Mouse (Mus musculus) liver, adult (tissue): ENCODE data around the gene Ubald1.

Experiments used
- GATA4 ChIP-seq: IDR thresholded peaks from 2 replicates; pipeline ENCODE4 v1.6.1; 2014; ENCODE audit warnings: mild to moderate bottlenecking, low read length; ENCODE audit not compliant: insufficient replicate concordance

Gene Ubald1

DNA sequence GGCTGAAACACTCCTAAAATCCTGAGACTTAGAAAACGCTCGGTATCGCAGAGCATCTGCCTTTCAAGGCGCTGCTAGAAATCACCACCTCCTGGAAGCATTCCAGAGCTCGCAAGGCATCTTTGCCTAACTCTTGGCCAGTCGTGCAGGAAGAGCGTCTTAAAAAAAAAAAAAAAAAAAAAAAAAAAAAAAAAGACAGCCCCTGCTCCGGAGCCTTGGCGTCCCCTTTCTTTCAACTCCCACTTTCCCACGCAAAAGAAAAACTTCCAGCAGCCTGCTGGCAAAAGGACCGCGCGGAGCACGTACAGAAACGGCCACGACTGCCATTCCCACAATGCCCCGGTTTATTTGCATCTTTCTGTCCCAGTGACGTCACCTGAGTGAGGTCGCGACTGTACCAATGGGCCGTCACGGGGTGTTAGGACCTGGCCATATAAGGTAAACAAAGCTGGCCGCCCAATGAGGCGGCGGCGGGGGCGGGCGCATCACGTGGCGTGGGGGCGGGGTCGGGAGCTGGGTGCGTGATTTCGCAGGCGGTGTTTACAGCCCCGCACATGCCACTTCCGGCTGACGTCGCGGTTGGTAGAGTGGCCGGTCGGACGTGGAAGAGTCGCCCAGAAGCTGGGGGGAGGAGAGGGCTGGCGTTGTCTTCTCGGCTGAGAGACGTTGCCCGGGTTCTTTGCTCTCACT, at the start of gene Ubald1:
Gene Ubald1, minus strand, starts transcription at position 180 of the 690 bp plus-strand sequence.
- TF ChIP-seq GATA4: no peak

DNA sequence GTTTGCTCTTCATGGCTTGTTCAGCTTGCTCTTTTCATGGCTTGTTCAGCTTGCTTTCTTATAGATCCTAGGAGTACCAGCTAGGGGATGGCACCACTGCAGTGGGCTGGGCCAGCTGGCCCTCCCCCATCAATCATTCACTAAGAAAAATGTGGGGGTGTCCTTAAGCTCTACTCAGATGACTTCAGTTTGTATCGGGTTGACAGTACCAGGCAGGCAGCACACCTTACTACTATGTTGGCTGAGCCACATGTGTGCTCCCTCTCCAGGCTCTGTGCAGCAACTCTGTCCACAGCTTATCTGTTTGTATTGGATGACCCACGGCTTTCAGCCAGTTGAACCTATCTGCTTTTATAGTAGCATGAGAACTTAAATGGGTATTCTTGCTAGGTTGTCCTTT, 48.4 kb upstream of the Ubald1 start:
- TF ChIP-seq GATA4: no peak

DNA sequence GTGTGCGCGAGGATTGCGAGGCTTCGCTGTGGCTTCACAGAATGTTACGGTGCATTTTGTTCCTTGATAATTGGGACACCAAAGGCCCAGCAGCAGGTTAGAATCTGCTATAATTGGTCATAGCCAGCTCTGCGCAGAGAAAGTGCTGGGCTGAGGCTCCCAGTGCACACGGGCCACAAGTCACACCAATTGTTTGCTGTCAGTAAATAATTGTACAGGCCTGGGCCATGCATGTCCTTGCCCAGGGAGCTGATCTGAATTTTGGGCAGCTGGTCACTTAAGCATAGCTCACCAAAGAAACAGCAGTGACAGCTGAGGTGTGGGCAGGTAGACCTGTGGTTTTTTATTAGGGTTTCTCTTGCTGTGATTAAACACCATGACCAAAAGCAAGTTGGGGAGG, 47.9 kb upstream of the Ubald1 start:
- no peak for TF ChIP-seq GATA4

DNA sequence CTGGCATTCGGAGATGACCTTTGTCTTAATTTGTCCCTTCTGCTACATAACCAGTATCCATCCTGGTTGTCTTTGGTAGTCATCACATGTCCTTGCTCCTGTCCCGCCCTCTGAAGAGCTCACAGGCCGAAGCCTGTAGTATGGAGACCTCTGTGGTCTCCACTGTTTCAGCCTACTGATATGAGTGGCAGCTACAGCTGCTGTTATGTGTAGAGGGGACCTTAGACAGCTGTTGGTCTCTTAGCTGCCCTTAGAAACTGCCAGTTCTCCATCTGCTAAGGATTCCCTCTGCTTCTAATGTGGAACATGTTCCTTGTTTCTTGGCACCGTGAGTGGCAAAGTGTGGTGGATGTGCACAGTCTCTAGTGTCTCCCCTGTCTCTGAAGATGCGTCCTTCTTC, 43.9 kb upstream of the Ubald1 start:
- TF ChIP-seq GATA4: no peak

DNA sequence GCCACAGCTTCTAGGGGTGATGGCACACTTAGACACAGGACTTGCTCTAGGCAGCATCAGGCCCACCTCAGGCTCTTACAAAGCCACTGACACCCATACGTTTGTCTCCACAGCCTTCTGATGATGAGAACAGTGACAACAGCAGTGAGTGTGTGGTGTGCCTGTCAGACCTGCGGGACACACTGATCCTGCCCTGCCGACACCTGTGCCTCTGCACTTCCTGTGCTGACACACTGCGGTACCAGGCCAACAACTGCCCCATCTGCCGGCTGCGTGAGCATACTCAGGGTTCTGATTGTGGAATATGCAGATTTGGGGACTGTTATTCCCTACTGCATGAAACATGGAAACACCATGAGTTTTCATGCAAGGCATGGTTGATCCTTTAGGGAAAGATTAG, 42.4 kb upstream of the Ubald1 start:
- TF ChIP-seq GATA4: no peak

DNA sequence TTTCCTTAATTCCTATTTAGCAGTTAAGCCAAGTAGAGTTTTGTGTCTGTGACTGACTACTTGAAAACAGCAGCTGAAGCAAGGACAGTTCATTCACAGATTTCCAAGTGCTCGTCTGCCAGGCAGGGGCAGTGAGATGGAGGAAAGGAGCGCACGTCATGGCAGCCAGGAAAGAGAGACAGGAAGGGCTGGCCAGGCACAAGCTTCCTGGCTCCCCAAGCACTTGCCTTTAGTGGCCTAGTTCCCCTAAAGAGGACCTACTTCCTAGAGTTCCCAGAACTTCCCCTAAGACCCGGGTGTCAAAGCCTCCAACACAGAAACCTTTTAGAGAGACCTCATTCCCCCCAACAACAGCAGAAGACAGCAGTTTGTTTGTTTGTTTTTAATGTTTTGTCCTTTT, 40.4 kb upstream of the Ubald1 start:
- TF ChIP-seq GATA4: no peak

DNA sequence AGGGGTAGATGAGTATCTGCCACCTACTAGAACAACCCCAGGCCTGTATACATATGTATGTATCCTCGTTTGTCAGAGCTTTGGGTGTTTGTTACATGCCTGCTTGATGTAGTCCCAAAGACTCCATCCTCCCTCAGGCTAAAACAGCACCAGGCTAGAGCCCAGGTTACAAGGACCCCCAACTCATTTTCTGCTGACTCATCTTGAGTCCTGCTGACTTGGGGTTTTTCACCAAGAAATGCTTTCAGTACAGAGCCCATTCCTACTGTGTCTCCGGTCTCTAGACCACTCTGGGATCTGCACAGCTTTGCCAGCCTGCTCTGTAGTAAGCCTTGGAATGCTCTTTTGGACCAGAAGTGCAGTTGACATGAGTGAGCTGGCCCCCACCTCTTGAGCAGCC, 36.5 kb upstream of the Ubald1 start:
- no peak for TF ChIP-seq GATA4

DNA sequence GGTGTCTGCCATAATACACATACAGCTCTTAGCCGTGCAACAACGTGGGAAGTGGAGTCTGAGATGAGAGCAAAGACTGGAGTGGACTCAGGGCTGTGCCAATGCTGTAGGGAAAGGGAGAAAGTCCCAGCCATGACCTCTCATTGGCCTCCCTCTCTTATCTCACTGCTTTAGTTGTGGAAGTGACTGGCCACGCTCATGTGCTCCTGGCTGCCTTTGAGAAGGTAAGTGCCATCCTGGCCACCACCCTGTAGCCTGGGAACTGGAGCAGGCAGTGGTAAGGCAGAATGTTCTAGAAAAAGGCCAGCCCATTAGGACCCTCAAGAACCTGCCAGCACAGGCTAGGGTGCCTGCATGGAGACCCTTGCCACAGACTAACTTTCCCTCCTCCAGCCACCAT, 35.8 kb upstream of the Ubald1 start:
- no peak for TF ChIP-seq GATA4

DNA sequence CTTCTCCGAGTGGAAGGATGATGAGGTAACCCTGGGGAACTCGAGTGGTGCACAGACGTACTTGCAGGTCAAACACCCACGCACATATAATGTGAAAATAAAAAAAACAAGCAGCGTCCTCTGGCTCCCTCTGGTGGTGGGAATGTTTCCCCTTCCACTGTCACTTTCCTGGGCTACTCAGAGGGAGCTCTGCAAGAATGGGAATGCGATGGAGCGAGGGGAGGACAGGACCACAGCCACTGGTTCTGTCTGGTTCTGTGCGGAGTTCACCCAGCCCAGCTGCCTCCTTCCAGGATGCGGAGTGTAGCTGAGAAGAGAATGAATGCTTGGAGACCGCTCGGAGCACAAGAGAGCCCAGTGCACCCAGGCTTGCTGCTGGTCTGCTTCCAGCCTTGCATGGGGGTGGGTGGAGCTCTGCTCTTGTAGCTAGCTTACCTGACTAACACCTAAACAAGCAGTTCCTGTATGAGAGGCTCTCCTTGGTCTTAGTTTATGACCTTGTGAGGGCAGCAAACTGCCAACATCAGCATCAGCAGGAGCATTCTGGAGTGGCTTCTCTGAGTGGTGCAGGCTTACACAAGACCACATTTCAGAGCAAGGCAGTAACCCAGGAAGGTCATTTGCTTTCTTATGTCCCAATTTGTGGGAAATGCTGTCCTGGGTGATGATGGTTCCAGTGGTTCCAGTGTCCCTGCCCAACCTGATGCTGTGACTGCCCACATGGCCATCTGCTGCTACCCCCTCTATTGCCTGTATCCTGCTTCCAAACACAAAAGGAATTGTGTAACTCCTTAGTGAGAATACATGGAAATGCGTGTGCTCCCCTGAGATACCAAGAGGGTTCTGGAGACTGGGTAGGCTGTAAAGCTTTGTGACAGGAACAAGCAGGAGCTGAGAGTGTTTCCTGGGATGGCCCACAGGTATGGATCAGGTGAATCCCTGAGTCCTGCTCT, 33.9 kb upstream of the Ubald1 start:
- no peak for TF ChIP-seq GATA4

DNA sequence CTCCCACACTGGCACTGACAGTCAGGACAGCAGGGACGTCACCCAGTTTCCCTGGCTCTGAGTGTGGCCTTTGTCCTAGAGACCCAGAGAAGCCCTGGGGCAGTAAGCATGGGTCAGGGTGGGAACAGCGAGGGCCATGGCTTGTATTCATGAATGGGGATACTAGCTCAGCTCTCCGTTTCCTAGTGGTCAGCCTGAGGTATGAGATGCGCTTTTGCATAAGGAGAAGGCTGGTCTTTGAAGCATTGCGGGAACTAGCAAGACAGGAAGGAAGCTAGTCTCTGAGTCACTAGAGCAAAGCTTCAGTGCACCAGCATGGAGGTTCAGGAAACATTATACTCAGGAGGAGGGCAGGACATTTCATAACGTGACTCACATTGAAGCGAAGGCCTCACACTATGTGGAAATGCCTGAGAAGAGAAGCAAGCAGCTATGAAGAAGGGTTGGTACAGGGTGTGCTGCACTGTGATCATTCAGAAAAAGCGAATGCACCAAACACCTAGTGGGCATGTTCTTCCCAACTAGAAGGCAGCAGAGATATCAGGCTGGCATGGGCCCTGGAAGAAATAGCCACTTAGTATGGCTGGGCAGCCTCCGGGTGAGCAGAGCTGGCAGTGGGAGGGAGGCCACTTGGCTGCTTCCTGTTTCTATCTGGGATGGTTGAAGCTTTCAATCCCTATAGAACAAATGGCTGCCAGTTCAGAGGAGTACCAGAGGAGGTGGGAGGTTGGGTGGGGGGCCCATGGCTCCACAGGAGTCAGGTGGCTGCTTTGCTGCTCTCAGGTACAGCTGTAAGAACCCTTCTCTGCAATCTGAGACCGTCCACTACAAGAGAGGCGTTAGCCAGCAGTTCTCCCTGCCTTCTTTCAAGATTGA, 33.0 kb upstream of the Ubald1 start:
- TF ChIP-seq GATA4: no peak

DNA sequence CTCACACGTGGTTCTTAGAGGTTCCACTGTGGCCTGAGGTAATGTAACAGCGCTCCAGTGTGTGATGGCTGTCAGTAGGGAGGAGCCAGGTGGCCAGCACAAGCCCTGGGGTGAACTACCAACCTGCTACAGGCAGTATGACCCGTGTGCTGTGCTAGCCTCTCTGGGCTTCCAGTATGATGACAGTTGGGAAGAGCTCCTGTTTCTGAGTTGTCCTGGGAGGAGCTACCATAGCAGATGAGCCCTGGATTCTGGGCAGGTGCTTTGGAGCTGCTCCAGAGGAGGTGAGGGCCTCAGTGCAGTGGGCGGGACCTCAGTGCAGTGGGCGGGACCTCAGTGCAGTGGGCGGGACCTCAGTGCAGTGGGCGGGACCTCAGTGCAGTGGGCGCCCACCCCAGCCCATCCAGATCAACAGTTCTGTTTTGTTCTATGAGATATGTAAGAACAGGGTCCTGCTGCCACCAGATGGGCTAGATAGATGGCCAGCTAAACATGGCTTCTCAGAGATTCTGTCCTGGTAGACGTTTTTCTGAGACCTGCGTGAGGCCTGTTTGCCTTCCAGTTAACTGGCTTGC, 32.0 kb upstream of the Ubald1 start:
- no peak for TF ChIP-seq GATA4

DNA sequence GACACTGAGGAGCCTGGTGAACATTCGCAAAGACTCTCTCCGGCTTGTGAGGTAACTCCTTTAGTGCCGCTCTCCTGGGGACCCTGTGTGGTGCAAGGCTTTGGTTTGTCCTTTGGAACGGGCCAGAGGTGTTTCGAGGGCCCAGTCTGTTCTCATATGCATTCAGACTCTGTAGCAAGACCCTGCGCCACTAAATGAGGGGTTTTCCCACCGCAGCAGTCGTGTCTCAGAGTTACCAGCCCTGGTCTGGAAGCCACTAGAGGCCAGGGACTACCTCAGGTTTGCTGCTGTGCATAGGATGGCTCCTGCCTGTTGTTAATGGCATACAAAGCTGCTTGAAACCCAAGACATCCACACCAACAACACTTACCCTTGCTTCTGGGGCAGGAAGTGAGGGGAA, 30.6 kb upstream of the Ubald1 start:
- no peak for TF ChIP-seq GATA4

DNA sequence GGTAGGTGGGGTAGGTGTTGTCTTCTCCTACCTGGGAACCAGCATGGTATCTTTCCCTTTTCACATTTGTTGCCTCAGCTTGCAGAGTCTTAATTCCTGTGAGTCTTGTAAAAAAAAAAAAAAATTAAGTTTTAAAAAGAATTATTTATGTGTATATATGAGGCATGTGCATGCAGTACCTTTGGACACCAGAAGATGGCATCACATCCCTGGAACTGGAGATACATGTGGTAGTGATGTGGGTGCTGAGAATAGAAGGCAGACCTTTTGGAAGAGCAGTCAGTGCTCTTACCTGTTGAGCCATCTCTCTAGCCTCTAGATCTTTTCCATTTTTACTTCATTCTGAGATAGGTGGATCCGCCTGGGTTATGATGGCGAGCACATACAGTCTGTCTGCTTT, 29.6 kb upstream of the Ubald1 start:
- TF ChIP-seq GATA4: no peak

DNA sequence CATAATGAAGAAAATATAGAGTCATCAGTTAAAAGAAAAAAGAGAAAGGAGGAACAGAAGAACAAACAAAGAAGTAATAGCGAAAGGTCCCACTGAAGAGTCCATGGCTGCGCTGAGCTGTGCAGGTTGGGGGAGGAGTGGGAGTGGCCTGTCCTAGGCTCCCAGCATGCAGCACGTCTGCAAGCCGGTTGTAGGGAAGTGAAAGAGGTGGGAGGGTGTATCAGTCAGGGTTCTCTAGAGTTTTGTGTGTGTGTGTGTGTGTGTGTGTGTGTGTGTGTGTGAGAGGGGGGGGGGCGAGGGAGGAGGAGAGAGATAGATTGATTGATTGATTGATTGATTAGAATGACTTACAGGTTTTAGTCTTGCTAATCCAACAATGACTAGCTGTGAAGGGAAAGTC, 27.9 kb upstream of the Ubald1 start:
- no peak for TF ChIP-seq GATA4

DNA sequence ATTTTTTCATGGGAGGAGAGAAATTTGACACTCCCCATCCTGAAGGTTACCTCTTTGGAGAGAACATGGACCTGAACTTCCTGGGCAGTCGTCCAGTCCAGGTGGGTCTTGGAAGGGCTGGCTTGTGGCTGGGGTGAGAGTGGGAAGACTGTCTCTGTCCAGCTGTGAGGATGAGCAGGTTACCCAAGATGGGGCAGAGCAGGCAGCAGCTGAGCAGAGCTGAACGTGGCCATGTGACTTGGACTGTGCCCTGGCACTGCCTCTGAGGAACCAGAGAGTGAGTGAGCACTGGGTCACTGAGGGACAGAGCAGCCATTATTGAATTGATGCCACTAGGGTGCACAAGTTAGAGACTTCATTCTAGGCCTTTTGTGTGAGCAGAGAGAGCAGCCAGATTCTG, 27.3 kb upstream of the Ubald1 start:
- TF ChIP-seq GATA4: no peak

DNA sequence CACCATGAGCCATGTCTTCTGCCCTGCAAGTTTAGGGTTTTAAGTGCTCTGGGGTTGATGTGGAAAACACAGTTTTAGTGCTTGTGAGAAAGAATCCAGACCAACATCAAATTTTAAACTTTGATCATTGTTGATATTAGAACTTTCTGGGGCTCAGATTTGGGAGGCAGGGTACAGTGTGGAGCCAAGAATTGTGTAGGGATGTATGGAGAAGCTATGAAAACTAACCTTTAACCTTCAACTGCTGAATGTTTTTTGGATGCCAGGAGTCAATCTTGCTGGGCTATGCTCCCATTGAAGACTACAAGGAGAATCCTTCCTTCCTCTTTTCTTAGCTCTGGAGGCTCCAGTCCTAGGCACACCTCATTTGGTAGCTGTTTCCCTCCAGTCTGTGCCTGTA, 26.4 kb upstream of the Ubald1 start:
- no peak for TF ChIP-seq GATA4

DNA sequence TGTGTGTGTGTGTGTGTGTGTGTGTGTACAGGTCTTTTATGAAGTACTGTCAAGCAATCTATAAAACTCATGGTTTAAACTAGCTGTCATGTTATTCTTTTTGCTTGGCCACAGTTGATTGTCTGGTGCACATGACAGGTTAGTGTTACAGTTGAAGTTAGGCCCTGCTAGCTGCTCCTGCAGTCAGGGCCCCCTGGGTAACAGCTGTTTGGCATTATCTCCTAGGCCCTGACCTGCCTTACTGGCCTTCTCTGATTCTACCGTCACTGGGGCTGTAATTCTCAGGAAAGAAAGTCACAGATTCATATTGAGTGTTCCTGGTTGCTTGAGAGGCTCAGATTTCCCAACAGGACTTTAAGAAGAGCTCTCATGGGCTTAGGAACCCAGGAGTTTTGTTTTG, 25.5 kb upstream of the Ubald1 start:
- TF ChIP-seq GATA4: no peak
